Mouse (Mus musculus) inflammation-experienced regulatory T-cells, adult 16 weeks (primary cell): ENCODE data around the gene Olfr1459. TPM values are rescaled to one million over a fixed set of nuclear protein-coding genes. Genes with fewer than 3 reads are reported as not detected.

Experiments
- polyA plus RNA-seq: library from polyadenylated mRNA; unstranded; fragments of 100-300 nt; shearing (Covaris generic); gene quantifications from one replicate; pipeline ENCODE4 v1.2.1, GENCODE M21; 2017

The Olfr1459 gene
- not detected for polyA plus RNA-seq

DNA sequence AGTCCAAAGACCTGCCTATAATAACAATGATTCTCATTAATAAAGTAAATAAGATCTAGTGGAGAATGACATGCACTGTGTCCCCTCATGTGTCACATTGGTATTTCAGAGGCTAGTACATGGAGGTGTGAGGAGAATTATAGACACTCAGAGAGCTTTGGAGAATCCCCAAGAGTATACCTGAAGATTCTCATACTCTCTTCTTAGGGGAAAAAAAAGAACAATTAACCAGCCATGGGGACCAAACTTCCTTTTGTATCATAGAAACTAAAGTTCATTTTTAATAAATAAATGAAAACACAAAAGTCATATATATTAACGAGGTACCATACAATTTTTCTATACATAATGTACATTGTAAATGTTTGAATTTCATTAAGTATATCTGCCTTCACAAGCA is at the start of gene Olfr1459:
Gene Olfr1459 (minus strand): TSS at position 101 of the 400 bp plus-strand sequence.

DNA sequence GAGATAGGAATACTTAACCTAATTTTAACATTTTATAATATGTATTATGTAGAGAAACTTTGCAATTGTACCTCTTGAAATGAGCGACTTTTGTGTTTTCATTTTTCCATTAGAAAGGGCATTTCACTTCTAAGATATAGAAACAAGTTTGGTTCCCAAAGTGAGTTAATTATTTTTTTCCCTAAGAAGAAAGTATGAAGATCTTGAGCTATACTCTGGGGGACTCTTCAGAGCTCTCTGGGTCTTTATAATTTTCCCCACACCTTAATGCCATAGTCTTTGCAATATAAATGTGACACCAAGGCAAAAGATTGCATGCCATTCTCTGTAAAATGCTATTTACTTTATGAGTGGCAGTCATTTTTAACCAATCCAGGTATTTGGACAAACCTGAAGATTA is 36.1 kb upstream of the Olfr1459 start, which contains the start of gene Olfr1462:
Gene Olfr1462 (plus strand): TSS at position 301 of the 400 bp plus-strand sequence.

DNA sequence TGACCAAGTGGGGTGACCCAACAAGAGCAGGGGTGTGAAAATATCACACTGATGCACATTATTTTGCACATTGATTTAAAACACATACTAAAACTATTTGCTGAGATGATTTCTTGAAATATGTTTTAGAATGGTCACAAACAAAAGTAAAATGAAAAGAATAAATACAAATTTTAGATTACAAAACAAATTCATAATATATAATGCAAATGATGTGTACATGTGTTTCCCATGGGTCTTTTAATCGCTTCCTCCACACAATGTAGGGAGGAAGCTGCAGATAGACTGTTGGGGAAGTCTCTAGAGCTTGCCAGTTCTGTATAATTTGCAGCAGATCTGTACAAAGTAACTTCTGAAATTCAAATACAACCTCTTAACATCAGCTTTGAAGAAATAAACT is 13.4 kb upstream of the Olfr1459 start, which contains the start of gene Olfr1461:
Gene Olfr1461 (plus strand): TSS at position 301 of the 400 bp plus-strand sequence.

DNA sequence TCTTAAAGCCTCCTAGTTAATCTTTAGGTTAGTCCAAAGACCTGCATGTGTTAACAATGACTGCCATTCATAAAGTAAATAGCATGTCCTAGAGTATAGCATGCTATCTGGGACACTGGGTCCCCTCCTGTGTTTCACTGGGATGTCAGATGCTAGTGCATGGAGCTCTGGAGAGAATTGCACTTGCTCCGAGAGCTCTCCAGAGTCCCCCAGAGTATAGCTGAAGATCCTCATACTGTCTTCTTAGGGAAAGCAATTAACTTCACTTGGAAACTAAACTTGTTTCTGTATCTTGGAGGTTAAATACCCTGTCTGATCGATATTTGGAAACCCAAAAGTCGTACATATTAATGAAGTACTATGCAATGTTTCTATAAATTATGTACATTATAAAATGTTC is 42.7 kb downstream of the Olfr1459 start, which contains the start of gene Olfr1458:
Gene Olfr1458 (minus strand): TSS at position 101 of the 400 bp plus-strand sequence.

DNA sequence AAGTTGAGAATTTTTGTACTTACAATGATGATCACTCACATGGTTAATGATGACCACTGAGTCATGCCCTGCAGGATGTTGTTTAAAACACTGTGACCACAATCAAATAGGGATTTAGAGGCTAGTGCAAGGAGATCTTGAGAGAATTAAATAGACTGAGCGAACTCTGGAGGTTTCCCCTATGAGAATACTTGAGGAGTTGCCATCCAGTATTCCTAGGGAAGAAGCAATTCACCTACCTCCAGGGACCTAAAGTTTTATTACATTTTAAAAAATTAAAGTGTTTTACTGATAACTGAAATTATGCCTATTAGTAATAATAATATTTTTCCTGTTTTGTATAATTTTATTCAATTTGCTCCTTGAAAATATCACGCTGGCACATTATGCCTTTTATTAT is 51.6 kb downstream of the Olfr1459 start, which contains the start of gene Olfr1457:
Gene Olfr1457 (minus strand): TSS at position 101 of the 400 bp plus-strand sequence.

Other genes with a start within 250 kb of the Olfr1459 start
- gene Olfr1447, start 245.8 kb downstream of the Olfr1459 start, polyA plus RNA-seq, result not detected
- gene Olfr1448, start 225.1 kb downstream of the Olfr1459 start, polyA plus RNA-seq, result not detected
- not detected for gene Olfr1449, start 218.7 kb downstream of the Olfr1459 start, polyA plus RNA-seq
- gene Olfr1450, start 199.3 kb downstream of the Olfr1459 start, polyA plus RNA-seq, result not detected
- gene Olfr1451, start 154.5 kb downstream of the Olfr1459 start, polyA plus RNA-seq, result not detected
- gene Olfr1453, start 121.2 kb downstream of the Olfr1459 start, polyA plus RNA-seq, result 0.32 TPM
- not detected for gene Olfr1454, start 88.9 kb downstream of the Olfr1459 start, polyA plus RNA-seq
- not detected for gene Olfr1457, start 51.7 kb downstream of the Olfr1459 start, polyA plus RNA-seq
- not detected for gene Olfr1458, start 42.8 kb downstream of the Olfr1459 start, polyA plus RNA-seq
- not detected for gene Olfr1461, start 13.5 kb upstream of the Olfr1459 start, polyA plus RNA-seq
- gene Olfr1462, start 36.2 kb upstream of the Olfr1459 start, polyA plus RNA-seq, result not detected
- not detected for gene Olfr1463, start 81.8 kb upstream of the Olfr1459 start, polyA plus RNA-seq
- gene Olfr1465, start 166.0 kb upstream of the Olfr1459 start, polyA plus RNA-seq, result not detected
- not detected for gene Olfr1466, start 189.3 kb upstream of the Olfr1459 start, polyA plus RNA-seq
- gene Olfr1467, start 212.7 kb upstream of the Olfr1459 start, polyA plus RNA-seq, result not detected